Mouse (Mus musculus) hindbrain, embryonic 10.5 days (tissue): ENCODE measurements around the gene Ssr3. TPM values are rescaled to one million over a fixed set of nuclear protein-coding genes. Genes with fewer than 3 reads are reported as not detected.

ENCODE experiments used
- DNase-seq: peaks from one replicate; pipeline ENCODE4 v3.0.0-alpha.2; 2017; ENCODE audit warnings: low spot score
- H3K27ac ChIP-seq: fragments of 300-500 bp; sonication (generic); 2 replicates; pipeline ENCODE4 v1.5.1; 2016; ENCODE audit warnings: mild to moderate bottlenecking, moderate library complexity
- H3K27me3 ChIP-seq: fragments of 300-500 bp; sonication (generic); 2 replicates; pipeline ENCODE4 v1.6.1; 2016; ENCODE audit warnings: mild to moderate bottlenecking; ENCODE audit not compliant: poor library complexity, insufficient read depth, severe bottlenecking
- H3K36me3 ChIP-seq: fragments of 300-500 bp; sonication (generic); 2 replicates; pipeline ENCODE4 v1.6.1; 2016; ENCODE audit warnings: mild to moderate bottlenecking, moderate library complexity
- H3K4me1 ChIP-seq: fragments of 300-500 bp; sonication (generic); replicated peaks from 2 replicates; pipeline ENCODE4 v1.6.1; 2016; ENCODE audit warnings: mild to moderate bottlenecking
- H3K4me3 ChIP-seq: fragments of 300-500 bp; sonication (generic); 2 replicates; pipeline ENCODE4 v1.5.1; 2016; ENCODE audit warnings: mild to moderate bottlenecking, moderate library complexity
- H3K9me3 ChIP-seq: fragments of 300-500 bp; sonication (generic); 2 replicates; pipeline ENCODE4 v1.6.1; 2016; ENCODE audit warnings: mild to moderate bottlenecking, moderate library complexity
- WGBS: fragments of 180-500 bp; shearing (Covaris S2); methylation state at CpG from one replicate; pipeline ENCODE4 v1.1.7; 2016; 5-methylcytosine and 5-hydroxymethylcytosine counted together
- polyA plus RNA-seq: library from polyadenylated mRNA; unstranded; fragments of >200 nt; fragmentation: Nextera tagmentation; extraction: Ambion mirVana; gene quantifications from 2 replicates; pipeline ENCODE4 v1.2.1, GENCODE M21; 2016

The Ssr3 gene
- polyA plus RNA-seq, 1 experiment from 2014 or later, result 180 TPM

DNA sequence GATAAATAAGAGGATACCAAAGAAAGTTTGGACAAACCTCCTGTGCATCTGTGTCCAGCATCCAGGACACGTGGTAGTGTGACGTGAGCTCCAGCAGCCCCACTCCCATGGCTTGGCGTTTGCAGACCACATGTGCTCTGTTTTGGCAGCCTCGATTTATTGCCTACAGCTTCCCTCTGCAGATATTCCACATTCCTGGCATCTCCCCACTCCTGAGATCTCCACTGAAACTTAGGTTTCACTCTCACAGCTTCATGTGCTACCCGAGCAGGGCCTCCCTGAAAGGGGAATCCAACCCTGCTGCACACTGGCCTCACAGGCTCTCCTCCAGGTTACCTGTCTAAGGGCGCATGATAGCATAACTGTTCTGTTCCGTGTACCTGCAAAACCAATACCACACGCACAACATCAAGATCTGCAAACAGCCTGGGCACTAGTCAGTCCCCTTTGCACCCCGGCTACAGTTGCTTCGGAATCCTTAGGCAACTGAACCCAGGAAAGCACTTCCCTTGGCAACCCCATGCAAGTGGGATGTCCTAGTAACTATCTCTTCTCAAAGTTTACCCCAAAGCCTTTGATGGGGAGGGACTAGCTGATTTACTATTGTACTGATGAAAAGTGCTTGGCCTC, 54.5 kb downstream of the Ssr3 start:
- 87% methylated on average over 10 of the region's 10 CpGs for WGBS
- no peaks in the 10 kb centered on the region for H3K4me1 ChIP-seq
- no peak overlapping the region for H3K27ac ChIP-seq
- no peaks in the 10 kb centered on the region for H3K9me3 ChIP-seq
- H3K27me3 ChIP-seq, result no peaks in the 10 kb centered on the region
- H3K4me3 ChIP-seq, result no peak overlapping the region
- DNase-seq, result no peak
- H3K36me3 ChIP-seq, result no peaks in the 10 kb centered on the region

Other genes with a start within 250 kb of the Ssr3 start
- gene Tiparp, start 135.8 kb upstream of the Ssr3 start, polyA plus RNA-seq, result 36.2 and 47.8 TPM in 2 replicates